Mouse (Mus musculus): ENCODE results near the gene Pate2. TPM values are rescaled to one million over a fixed set of nuclear protein-coding genes. Genes with fewer than 3 reads are reported as not detected.
"Not testable (repeated sequence)": the region's sequence is repeated elsewhere in the genome, so short reads cannot be mapped to it uniquely, and the experiment has no call there.

Pate2 gene
- total RNA-seq, 2 experiments from 2014 or later = 0.16 to 0.60 TPM

- DNase-seq = no peak
These were observed 13.5 kb upstream of the Pate2 start for GRCm38 (mm10) chr9:35556494-35557102.

- DNase-seq = peak; percentile 19 to 26
These were observed 11.7 kb upstream of the Pate2 start, which contains the start of the genes Ddx25 and Pus3 for GRCm38 (mm10) chr9:35558257-35559008. Gene Ddx25 (minus strand): TSS chr9:35558528. Gene Pus3 (plus strand): TSS chr9:35558595.

- DNase-seq = peak; percentile 82 to 83
These were observed 10.8 kb upstream of the Pate2 start for GRCm38 (mm10) chr9:35559009-35559890.

GRCm38 (mm10) chr9:35561076-35561475 lies 9.0 kb upstream of the Pate2 start:
- DNase-seq = no peak

GRCm38 (mm10) chr9:35561583-35561982 lies 8.5 kb upstream of the Pate2 start:
- DNase-seq = no peak

- no peak for DNase-seq
These were observed 5.4 kb upstream of the Pate2 start for GRCm38 (mm10) chr9:35564536-35565240.

- DNase-seq = no peak
These were observed 2.1 kb upstream of the Pate2 start for GRCm38 (mm10) chr9:35567995-35568394.

- no peak for DNase-seq
These were observed 579 bp downstream of the Pate2 start for GRCm38 (mm10) chr9:35570663-35571062.

GRCm38 (mm10) chr9:35574416-35574815 lies 4.3 kb downstream of the Pate2 start:
- DNase-seq = no peak

GRCm38 (mm10) chr9:35587674-35588073 lies 17.6 kb downstream of the Pate2 start:
- DNase-seq = no peak

GRCm38 (mm10) chr9:35592903-35593302 lies 22.8 kb downstream of the Pate2 start:
- peak in 1 of 2 experiments; percentile 7 for DNase-seq

- DNase-seq = no peak
These were observed 37.7 kb downstream of the Pate2 start for GRCm38 (mm10) chr9:35607647-35608405.

- DNase-seq = no peak
These were observed 41.8 kb downstream of the Pate2 start, which contains the start of gene Pate4 for GRCm38 (mm10) chr9:35611841-35612240. Gene Pate4 (minus strand): TSS chr9:35611941.

- DNase-seq = no peak
These were observed 43.9 kb downstream of the Pate2 start for GRCm38 (mm10) chr9:35614005-35614404.

- not testable (repeated sequence) for DNase-seq
These were observed 46.7 kb downstream of the Pate2 start for GRCm38 (mm10) chr9:35616784-35617183.

- no peak for DNase-seq
These were observed 62.9 kb downstream of the Pate2 start for GRCm38 (mm10) chr9:35632981-35633380.

GRCm38 (mm10) chr9:35648102-35648501 lies 78.0 kb downstream of the Pate2 start, which contains the start of gene Pate3:
Gene Pate3 (minus strand): TSS chr9:35648202.
- DNase-seq = no peak

- DNase-seq = no peak
These were observed 103.5 kb downstream of the Pate2 start for GRCm38 (mm10) chr9:35673557-35673956.

- no peak for DNase-seq
These were observed 116.9 kb downstream of the Pate2 start, which contains the start of gene Pate1 for GRCm38 (mm10) chr9:35687013-35687412. Gene Pate1 (minus strand): TSS chr9:35687390.

GRCm38 (mm10) chr9:35691924-35692323 lies 121.8 kb downstream of the Pate2 start:
- no peak for DNase-seq

GRCm38 (mm10) chr9:35707265-35707664 lies 137.2 kb downstream of the Pate2 start:
- no peak for DNase-seq

Data from adrenal gland, postnatal 36 days (tissue).